Mouse (Mus musculus) kidney, adult 9 months (tissue): Measurements from ENCODE around the gene Slc51b.

ENCODE experiments used
- DNase-seq: peaks from one replicate; pipeline ENCODE4 v3.0.0; 2022

Gene Slc51b

DNA sequence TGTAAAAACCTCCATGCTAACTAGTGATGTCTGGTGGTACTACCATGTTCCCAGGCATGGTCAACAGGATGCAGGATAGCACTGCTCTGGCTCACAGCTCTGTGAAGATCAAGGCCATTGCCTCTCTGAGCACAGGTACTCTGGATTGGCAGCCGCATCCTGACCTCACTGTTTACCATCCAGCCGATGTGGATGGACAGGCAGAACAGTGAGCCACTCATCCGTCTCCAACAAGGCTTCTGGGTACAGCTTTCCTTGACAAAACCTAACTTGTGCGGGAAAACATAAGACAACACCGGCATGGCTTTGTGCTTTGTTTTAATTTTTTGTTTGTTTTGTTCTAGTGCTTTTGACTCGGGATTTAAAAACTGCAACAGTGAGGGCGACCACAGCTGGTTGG lies 57.0 kb downstream of the Slc51b start:
- DNase-seq: no peak

DNA sequence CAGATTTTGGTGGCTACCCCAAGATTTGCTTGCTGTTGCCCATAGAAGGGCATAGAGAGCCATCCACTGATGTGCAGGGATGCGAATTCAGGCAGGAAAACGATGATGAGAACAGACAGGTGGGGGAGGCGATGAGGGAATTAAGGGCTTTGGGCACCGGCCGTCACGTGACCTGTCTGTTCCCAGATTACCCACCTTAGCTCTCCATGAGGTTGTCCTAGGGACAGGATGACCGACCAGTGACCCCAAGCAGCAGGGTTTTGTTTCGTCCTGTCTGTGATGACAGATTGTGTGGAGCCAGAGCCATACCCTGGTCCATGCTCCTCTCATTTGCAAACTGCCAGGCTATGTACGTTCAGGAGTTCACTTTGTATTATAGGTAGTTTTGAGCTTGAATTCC lies 59.1 kb downstream of the Slc51b start:
- no peak for DNase-seq
